Mouse (Mus musculus) gastrocnemius, adult 18-20 months (tissue): ENCODE measurements around the gene Hoxb1. TPM values are rescaled to one million over a fixed set of nuclear protein-coding genes. Genes with fewer than 3 reads are reported as not detected.

ENCODE experiments used
- DNase-seq: peaks from one replicate; pipeline ENCODE4 v3.0.0; 2021; ENCODE audit warnings: low spot score
- total RNA-seq, 2 experiments: library from RNA; stranded (reverse); gene quantifications; 2 replicates each; pipeline ENCODE4 v1.2.3; 2021

Gene Hoxb1
- total RNA-seq, 2 experiments from 2014 or later = not detected

- DNase-seq = no peak
These were observed 15.8 kb upstream of the Hoxb1 start for GRCm38 (mm10) chr11:96349491-96350340.

- DNase-seq = no peak
These were observed 15.3 kb upstream of the Hoxb1 start, which contains the start of gene Hoxb2 for GRCm38 (mm10) chr11:96350341-96350624. Gene Hoxb2, plus strand, starts transcription at chr11:96350525.

DNA sequence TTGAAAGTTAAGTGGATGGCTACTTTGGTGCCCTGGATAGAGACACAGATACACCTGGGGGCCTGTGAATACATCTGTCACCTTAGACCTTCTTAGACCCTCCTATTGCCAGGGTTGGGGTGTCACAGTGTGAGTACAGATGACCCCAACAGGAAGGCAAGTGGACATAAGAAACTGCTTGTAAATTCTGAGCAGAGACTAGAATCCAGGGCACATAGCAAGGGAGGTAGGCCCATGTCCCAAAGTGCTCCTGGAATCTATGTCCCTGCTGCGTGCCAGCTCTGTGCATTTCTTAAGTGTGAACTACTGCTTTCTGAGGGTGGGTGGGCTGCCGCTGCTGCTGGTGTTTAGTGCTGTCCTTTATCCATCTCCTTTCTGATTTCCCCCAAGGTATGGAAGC, 14.8 kb upstream of the Hoxb1 start:
- DNase-seq = no peak

DNA sequence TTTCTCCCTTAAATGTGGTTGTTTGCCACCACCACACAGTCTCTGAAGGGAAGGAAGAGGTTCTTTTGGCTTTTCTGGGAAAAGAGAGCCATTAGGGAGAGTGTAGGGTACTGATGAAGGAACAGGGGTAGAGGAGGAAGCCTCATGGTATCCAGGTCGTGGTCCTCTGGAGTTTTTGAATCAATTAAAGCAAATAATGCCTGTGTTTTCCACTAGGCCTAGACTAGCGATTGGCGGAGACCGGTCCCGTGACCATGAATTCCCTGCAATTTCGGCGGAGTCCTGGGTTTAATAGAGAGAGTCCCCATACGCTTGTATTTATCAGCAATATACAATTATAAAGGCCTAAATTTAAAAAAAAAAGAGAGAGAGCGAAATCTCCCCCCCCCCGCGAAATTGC, 14.2 kb upstream of the Hoxb1 start:
- DNase-seq = no peak

- no peak for DNase-seq
These were observed 13.7 kb upstream of the Hoxb1 start for GRCm38 (mm10) chr11:96351831-96352230.

DNA sequence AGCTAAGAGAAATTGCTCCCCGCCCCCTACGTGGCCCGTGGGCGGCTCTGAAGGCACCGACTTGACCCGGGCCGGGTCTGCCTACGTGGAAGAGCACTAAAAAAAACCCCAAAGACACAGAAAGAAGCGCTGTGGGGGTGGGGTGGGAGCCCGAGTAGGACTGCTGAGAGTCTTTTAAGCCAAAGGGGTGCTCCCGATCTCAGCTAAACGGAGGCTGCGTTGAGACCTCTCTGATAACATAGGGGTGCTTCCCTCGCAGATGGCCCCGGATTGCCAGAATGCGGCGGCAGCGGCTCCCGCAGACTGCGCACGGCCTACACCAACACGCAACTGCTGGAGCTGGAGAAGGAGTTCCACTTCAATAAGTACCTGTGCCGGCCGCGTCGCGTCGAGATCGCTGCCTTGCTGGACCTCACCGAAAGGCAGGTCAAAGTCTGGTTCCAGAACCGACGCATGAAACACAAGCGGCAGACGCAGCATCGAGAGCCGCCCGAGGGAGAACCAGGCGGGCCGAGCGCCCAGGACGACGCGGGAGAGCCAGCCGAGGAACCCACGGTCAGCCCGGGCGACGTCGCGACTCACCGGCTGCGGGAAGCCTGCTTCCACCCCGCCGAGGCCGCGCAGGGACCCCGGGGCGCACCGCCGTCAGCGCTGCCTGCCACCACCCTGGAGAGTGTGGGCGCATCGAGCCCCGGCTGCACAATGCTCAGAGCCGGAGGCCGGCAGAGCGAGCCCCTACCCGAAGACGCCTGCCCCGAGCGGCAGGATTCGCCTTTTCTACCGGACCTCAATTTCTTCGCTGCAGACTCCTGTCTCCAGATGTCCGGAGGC, 12.6 kb upstream of the Hoxb1 start:
- DNase-seq = no peak

DNA sequence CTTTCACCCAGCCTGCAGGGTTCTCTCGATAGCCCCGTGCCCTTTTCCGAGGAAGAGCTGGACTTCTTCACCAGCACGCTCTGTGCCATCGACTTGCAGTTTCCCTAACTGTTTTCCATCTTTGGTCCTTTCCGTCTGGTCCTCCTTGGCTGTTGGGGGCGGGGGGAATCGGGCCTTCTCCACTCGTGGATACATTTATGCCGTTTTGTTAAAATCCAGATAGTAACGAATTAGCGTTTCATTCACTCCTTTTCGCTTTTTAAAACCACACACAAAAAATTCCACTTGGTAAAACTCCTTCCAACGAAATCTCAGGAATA, 12.1 kb upstream of the Hoxb1 start:
- no peak for DNase-seq

GRCm38 (mm10) chr11:96353939-96354338, 11.6 kb upstream of the Hoxb1 start:
- no peak for DNase-seq

- no peak for DNase-seq
These were observed 11.2 kb upstream of the Hoxb1 start for GRCm38 (mm10) chr11:96354376-96354775.

GRCm38 (mm10) chr11:96354801-96355311, 10.7 kb upstream of the Hoxb1 start:
- DNase-seq = no peak

GRCm38 (mm10) chr11:96363807-96364206, 1.7 kb upstream of the Hoxb1 start:
- no peak for DNase-seq

- no peak for DNase-seq
These were observed 815 bp downstream of the Hoxb1 start for GRCm38 (mm10) chr11:96366092-96367041.

DNA sequence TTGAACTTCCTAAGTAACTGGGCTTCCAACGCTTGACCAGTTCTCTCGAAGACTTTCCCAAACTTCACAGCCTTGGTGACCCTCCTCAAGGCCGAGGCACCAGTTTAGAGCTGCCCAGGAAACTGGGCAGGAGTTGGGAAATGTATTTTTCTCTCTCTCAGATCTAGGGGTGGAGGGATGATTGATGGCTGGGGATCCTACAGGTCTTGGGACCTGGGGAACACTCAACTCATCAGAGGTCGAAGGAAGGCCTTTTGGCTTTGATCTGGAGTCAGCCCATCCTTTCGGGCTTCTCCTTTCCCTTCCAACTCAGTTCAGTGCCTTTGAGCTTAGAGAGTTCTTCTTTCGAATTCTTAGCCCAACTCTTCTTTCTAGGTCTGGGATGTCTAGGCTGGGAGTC, 1.6 kb downstream of the Hoxb1 start:
- no peak for DNase-seq

DNA sequence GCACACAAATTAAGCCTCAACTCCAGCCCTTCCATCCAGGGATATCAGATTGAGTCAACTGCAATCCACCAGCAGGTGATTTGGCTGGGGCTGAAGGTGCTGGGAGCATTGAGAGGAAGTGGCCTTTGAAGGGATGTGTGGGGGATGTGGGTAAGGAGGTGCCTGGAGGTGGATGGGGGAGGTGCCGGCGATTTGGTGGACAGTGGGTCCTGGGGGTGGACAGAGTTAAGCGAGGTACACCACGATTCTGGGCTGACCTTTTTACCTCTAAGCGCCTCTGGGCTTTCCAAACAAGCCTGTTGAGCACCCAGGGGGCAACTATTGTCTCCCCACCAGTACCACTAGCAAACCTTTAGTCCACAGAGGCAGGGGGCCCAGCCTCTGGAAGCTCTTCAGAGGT, 3.1 kb downstream of the Hoxb1 start:
- no peak for DNase-seq

GRCm38 (mm10) chr11:96369140-96369539, 3.6 kb downstream of the Hoxb1 start:
- no peak for DNase-seq

DNA sequence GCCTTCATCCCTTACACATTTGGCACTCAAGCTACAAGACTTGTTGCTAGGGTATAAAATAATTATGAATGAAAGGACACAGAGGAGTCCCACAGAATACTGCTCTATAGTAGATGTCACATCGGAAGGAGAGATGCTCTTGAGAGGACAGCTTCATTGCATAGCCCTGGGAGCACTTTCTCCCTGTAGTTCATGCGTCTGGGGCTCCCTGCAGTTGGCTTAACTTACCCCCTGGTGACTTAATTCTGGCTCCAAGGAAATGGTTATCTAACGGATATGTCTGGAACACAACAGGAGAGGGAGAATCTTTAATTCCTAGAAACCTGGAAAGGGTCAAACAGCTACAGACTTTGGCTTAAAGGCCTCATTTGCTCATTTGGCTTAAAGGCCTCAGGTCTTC, 6.2 kb downstream of the Hoxb1 start:
- DNase-seq = no peak

DNA sequence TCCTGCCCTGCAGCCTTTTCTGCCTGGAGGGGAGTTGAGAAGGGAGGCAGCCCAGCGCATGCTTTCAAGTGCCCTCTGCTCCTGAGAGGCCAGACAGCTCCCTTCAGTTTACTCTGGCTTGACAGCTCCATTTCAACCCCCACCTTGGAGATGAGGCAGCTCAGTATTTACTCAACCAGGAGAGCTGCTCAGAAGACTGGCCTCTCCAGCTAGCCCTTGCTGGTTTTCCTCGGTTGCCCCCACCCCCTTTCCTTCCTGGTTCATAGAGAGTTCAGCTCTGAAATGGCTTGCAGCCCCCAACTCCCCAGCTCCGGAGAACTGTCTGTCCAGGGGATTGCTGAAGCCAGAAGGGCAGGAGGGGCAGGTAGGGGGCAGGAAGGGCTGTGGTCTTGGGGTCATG, 7.0 kb downstream of the Hoxb1 start:
- DNase-seq = no peak

DNA sequence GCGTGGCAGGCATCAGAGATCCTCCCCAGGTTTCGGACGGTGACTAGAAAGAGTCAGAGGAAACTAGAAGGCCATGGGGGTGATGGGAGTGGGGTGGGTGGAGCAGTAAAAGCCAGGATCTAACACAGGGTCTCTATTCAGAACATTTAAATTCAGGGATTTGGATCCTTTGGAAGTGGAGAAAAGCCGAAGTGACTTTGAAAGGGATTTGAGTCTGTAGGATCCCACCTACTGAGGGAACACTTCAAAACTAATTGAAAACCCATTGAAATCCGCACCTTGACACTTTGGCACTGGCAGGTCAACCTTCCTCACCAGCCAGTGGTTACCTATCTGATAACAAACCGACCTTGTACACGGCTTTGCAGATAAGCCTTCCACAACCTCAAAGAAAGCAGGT, 9.3 kb downstream of the Hoxb1 start:
- no peak for DNase-seq

- DNase-seq = no peak
These were observed 17.8 kb downstream of the Hoxb1 start for GRCm38 (mm10) chr11:96383381-96383780.

- DNase-seq = no peak
These were observed 22.1 kb downstream of the Hoxb1 start for GRCm38 (mm10) chr11:96387635-96388034.

GRCm38 (mm10) chr11:96396772-96397626, 31.4 kb downstream of the Hoxb1 start:
- no peak for DNase-seq
